In the genomic region with DNA sequence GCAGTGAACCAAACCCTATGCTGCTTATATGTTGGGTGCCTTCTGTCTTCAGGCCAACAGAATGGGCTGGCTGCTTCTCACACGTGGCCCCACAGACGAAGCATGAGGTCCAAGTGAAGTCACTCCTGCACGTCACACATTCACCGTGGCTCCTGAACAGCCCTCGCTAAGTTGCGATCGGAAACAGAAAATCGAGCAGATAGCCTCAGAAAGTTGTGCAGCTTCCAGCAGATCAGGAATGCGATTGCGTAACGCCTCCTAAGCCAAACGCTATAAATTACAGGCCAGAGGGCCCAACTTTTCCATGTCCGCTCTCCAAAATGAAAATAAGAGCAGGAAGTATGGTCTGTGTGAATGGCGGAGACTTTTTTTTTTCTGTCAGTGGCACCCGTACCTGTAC, we compare ENCODE assay signal across 7 mouse cellular contexts. TPM values are rescaled to one million over a fixed set of nuclear protein-coding genes. Genes with fewer than 3 reads are reported as not detected.
DNase-seq lines count a peak whose midpoint lies in the region; ATAC-seq and TF ChIP-seq lines count a peak whose summit lies in the region.

No protein-coding gene starts in this region.

- ATAC-seq in embryonic facial prominence, embryonic 13.5 days (ENCODE audit: insufficient number of reproducible peaks, insufficient read depth, low FRiP score, low TSS enrichment, low read depth): no peak
- peak; percentile 20; the same call in 1 of the 2 replicates for ATAC-seq in limb, embryonic 14.5 days (ENCODE audit: low FRiP score, low read depth)
- ATAC-seq in stomach, postnatal 0 days (ENCODE audit: low FRiP score, low TSS enrichment): no peak

- peak overlapping the region; percentile 91 for H3K27ac ChIP-seq in embryonic facial prominence, embryonic 13.5 days
- peak overlapping the region; percentile 34; the same call in 1 of the 2 replicates for H3K27ac ChIP-seq in limb, embryonic 14.5 days (replicated peaks; ENCODE audit: low read depth, low read length)
- peak overlapping the region; percentile 63 for H3K27ac ChIP-seq in stomach, postnatal 0 days (replicated peaks)

- no peak for TF ChIP-seq CTCF in stomach, postnatal 0 days (IDR thresholded peaks at IDR 0.05; ENCODE audit: low read depth)

- H3K9me3 ChIP-seq in embryonic facial prominence, embryonic 13.5 days: no peaks in the 10 kb centered on the region
- no peaks in the 10 kb centered on the region for H3K9me3 ChIP-seq in limb, embryonic 14.5 days (ENCODE audit: control insufficient read depth, low read length)
- H3K9me3 ChIP-seq in stomach, postnatal 0 days (ENCODE audit: control insufficient read depth, low read length): no peaks in the 10 kb centered on the region

- peak overlapping the region; percentile 41 for H3K4me2 ChIP-seq in embryonic facial prominence, embryonic 13.5 days
- peak overlapping the region; percentile 33 for H3K4me2 ChIP-seq in limb, embryonic 14.5 days (replicated peaks; ENCODE audit: low read depth, low read length, severe bottlenecking)
- H3K4me2 ChIP-seq in stomach, postnatal 0 days (replicated peaks; ENCODE audit: low read depth): peak overlapping the region; percentile 17; the same call in 1 of the 2 replicates

- no peak overlapping the region for H3K4me3 ChIP-seq in embryonic facial prominence, embryonic 13.5 days
- no peak overlapping the region for H3K4me3 ChIP-seq in limb, embryonic 14.5 days (replicated peaks; ENCODE audit: low read length)
- no peak overlapping the region for H3K4me3 ChIP-seq in stomach, postnatal 0 days (ENCODE audit: low read depth, low read length)

- TF ChIP-seq POLR2A in limb, embryonic 14.5 days (IDR thresholded peaks at IDR 0.05; ENCODE audit: borderline replicate concordance, extremely low read depth, insufficient read depth, insufficient read length): no peak

- WGBS in embryonic facial prominence, embryonic 13.5 days: 48% methylated on average over 15 of the region's 15 CpGs
- 12% methylated on average over 15 of the region's 15 CpGs for WGBS in limb, embryonic 14.5 days
- 33% methylated on average over 15 of the region's 15 CpGs for WGBS in stomach, postnatal 0 days

- H3K27me3 ChIP-seq in embryonic facial prominence, embryonic 13.5 days: no peaks in the 10 kb centered on the region
- no peaks in the 10 kb centered on the region for H3K27me3 ChIP-seq in limb, embryonic 14.5 days (ENCODE audit: control insufficient read depth, insufficient read depth, low read length)
- no peaks in the 10 kb centered on the region for H3K27me3 ChIP-seq in stomach, postnatal 0 days (ENCODE audit: control insufficient read depth, insufficient read depth, low read length)

- 0 out of 2 replicates have a peak overlapping the region, but pooled peaks have one; percentile 32 for H3K9ac ChIP-seq in embryonic facial prominence, embryonic 13.5 days
- 0 out of 2 replicates have a peak overlapping the region, but pooled peaks have one; percentile 12 for H3K9ac ChIP-seq in limb, embryonic 14.5 days (ENCODE audit: low read depth, low read length, severe bottlenecking)
- H3K9ac ChIP-seq in stomach, postnatal 0 days (ENCODE audit: low read length): no peak overlapping the region

- DNase-seq in adrenal gland, adult 2 months: peak; percentile 83
- peak; percentile 48 for DNase-seq in heart, postnatal 25 days (ENCODE audit: low spot score)
- DNase-seq in limb, embryonic 14.5 days (ENCODE audit: low spot score): peak; percentile 80
- no peak for DNase-seq in stomach, postnatal 0 days (ENCODE audit: low spot score)
- DNase-seq in ovary, postnatal 14 days (ENCODE audit: low spot score): no peak
- no peak for DNase-seq in embryo, embryonic 10.5 days (ENCODE audit: low spot score)

- H3K36me3 ChIP-seq in embryonic facial prominence, embryonic 13.5 days: no peaks in the 10 kb centered on the region
- H3K36me3 ChIP-seq in limb, embryonic 14.5 days (ENCODE audit: control insufficient read depth, insufficient read depth, low read length): no peaks in the 10 kb centered on the region
- H3K36me3 ChIP-seq in stomach, postnatal 0 days (ENCODE audit: control insufficient read depth, insufficient read depth, low read length): no peaks in the 10 kb centered on the region

- peaks cover 95% of the 10 kb centered on the region for H3K4me1 ChIP-seq in embryonic facial prominence, embryonic 13.5 days
- H3K4me1 ChIP-seq in limb, embryonic 14.5 days (ENCODE audit: control insufficient read depth, insufficient read depth, low read length): peaks cover 69% of the 10 kb centered on the region
- no peaks in the 10 kb centered on the region for H3K4me1 ChIP-seq in stomach, postnatal 0 days (replicated peaks; ENCODE audit: control insufficient read depth, insufficient read depth)

- intact Hi-C loops in heart, postnatal 25 days (cut with DNase I): no loop called here

- TF ChIP-seq EP300 in stomach, postnatal 0 days (optimal IDR thresholded peaks at IDR 0.05): no peak

RNA-seq across cellular contexts. Expression of gene Glod4, which starts 48.9 kb away (rescaled TPM):
- 10 to 100 TPM; 76.3 to 86.1 TPM for total RNA-seq in adrenal gland, adult 2 months (2021)
- polyA plus RNA-seq in adrenal gland, adult 2 months (2012; rRNA removed): 1.7 TPM in 2 replicates
- 126 and 138 TPM in 2 replicates for polyA plus RNA-seq in embryonic facial prominence, embryonic 13.5 days (2015; fragmentation: Nextera tagmentation; extraction: Ambion mirVana)
- total RNA-seq in heart, postnatal 25 days (2021): 10 to 100 TPM; 34.8 to 41.1 TPM
- 36.4 and 56.2 TPM in 2 replicates for polyA plus RNA-seq in limb, embryonic 14.5 days (2012; rRNA removed)
- 140 and 141 TPM in 2 replicates for polyA plus RNA-seq in limb, embryonic 14.5 days (2014; fragmentation: Nextera tagmentation; extraction: Ambion mirVana)
- 92.9 and 99.9 TPM in 2 replicates for polyA plus RNA-seq in stomach, postnatal 0 days (2015; fragmentation: Nextera tagmentation; extraction: Ambion mirVana)

RNA-seq across cellular contexts. Expression of gene Mrm3, which starts 48.9 kb away (rescaled TPM):
- total RNA-seq in adrenal gland, adult 2 months (2021): 10 to 100 TPM; 18.1 to 21.3 TPM
- 10.4 and 13.0 TPM in 2 replicates for polyA plus RNA-seq in adrenal gland, adult 2 months (2012; rRNA removed)
- polyA plus RNA-seq in embryonic facial prominence, embryonic 13.5 days (2015; fragmentation: Nextera tagmentation; extraction: Ambion mirVana): 24.9 and 25.2 TPM in 2 replicates
- total RNA-seq in heart, postnatal 25 days (2021): 10 to 100 TPM; 23.1 to 25.0 TPM
- 11.9 and 15.2 TPM in 2 replicates for polyA plus RNA-seq in limb, embryonic 14.5 days (2012; rRNA removed)
- polyA plus RNA-seq in limb, embryonic 14.5 days (2014; fragmentation: Nextera tagmentation; extraction: Ambion mirVana): 20.8 and 20.9 TPM in 2 replicates
- polyA plus RNA-seq in stomach, postnatal 0 days (2015; fragmentation: Nextera tagmentation; extraction: Ambion mirVana): 13.4 and 14.7 TPM in 2 replicates

Comparison
In these comparisons a context has a peak if more than half of its experiments do, and no peak if none do; other contexts are left out.
1. DNase-seq: peak in adrenal gland, adult 2 months (single experiment), heart, postnatal 25 days (single experiment) and limb, embryonic 14.5 days (single experiment); none in stomach, postnatal 0 days (single experiment), ovary, postnatal 14 days (single experiment) and embryo, embryonic 10.5 days (single experiment).
2. H3K27ac ChIP-seq: peak in every context shown above with its lines; median percentile 91 in embryonic facial prominence, embryonic 13.5 days; 63 in stomach, postnatal 0 days; 34 in limb, embryonic 14.5 days.
3. RNA of gene Glod4, which starts 48.9 kb away (polyA plus RNA-seq): 36.4 to 141 TPM in limb, embryonic 14.5 days, 126 to 138 TPM in embryonic facial prominence, embryonic 13.5 days and 92.9 to 99.9 TPM in stomach, postnatal 0 days; 1.7 TPM in adrenal gland, adult 2 months; every median in the first group is over 10 times any median in the second.
4. Peak in every context shown above with its lines, with median percentiles within 50 percentile points of each other: H3K4me2 ChIP-seq.